Mouse (Mus musculus): ENCODE measurements at regions not wholly inside any gene's neighbourhood (a gene's known extent, or its start where the extent isn't known, plus 50 kb on each side); places are given as distances from the start of the nearest gene placed in this dataset.

GRCm38 (mm10) chr6:133904501-133904900 lies 50.9 kb upstream of the Kap start:
- DNase-seq (ENCODE audit: low spot score): peak; percentile 76

- DNase-seq (ENCODE audit: low spot score): no peak
Measured at GRCm38 (mm10) chr6:133934667-133935066, 81.1 kb upstream of the Kap start.

GRCm38 (mm10) chr6:133935671-133936070 lies 82.1 kb upstream of the Kap start:
- no peak for DNase-seq (ENCODE audit: low spot score)

GRCm38 (mm10) chr6:133959902-133960634 lies 75.4 kb upstream of the Etv6 start:
- no peak for DNase-seq (ENCODE audit: low spot score)

GRCm38 (mm10) chr6:133960713-133961112 lies 74.8 kb upstream of the Etv6 start:
- peak; percentile 90 for DNase-seq (ENCODE audit: low spot score)

- no peak for DNase-seq (ENCODE audit: low spot score)
Measured at GRCm38 (mm10) chr6:133962641-133963040, 72.9 kb upstream of the Etv6 start.

GRCm38 (mm10) chr6:133963264-133963663 lies 72.2 kb upstream of the Etv6 start:
- no peak for DNase-seq (ENCODE audit: low spot score)

- no peak for DNase-seq (ENCODE audit: low spot score)
Measured at GRCm38 (mm10) chr6:133967286-133967685, 68.2 kb upstream of the Etv6 start.

GRCm38 (mm10) chr6:133972054-133972705 lies 63.3 kb upstream of the Etv6 start:
- DNase-seq (ENCODE audit: low spot score): no peak

GRCm38 (mm10) chr6:133973205-133973838 lies 62.2 kb upstream of the Etv6 start:
- no peak for DNase-seq (ENCODE audit: low spot score)

GRCm38 (mm10) chr6:133975951-133976350 lies 59.5 kb upstream of the Etv6 start:
- DNase-seq (ENCODE audit: low spot score): no peak

- DNase-seq (ENCODE audit: low spot score): no peak
Measured at GRCm38 (mm10) chr6:133976854-133977253, 58.6 kb upstream of the Etv6 start.

- DNase-seq (ENCODE audit: low spot score): no peak
Measured at GRCm38 (mm10) chr6:133983804-133984514, 51.5 kb upstream of the Etv6 start.

GRCm38 (mm10) chr6:133984666-133985355 lies 50.7 kb upstream of the Etv6 start:
- no peak for DNase-seq (ENCODE audit: low spot score)
